Mouse (Mus musculus) midbrain, embryonic 13.5 days (tissue): Measurements from ENCODE around the gene Tekt4. TPM values are rescaled to one million over a fixed set of nuclear protein-coding genes. Genes with fewer than 3 reads are reported as not detected.

ENCODE experiments used
- ATAC-seq: fragments of 200-750 bp; cut with Nextera tagmentation; 2 replicates; pipeline ENCODE4 v1.8.0; 2017; ENCODE audit warnings: mild to moderate bottlenecking, moderate TSS enrichment, moderate library complexity
- H3K27ac ChIP-seq: fragments of 300-500 bp; sonication (generic); 2 replicates; pipeline ENCODE4 v1.5.1; 2015; ENCODE audit warnings: inconsistent platforms, mild to moderate bottlenecking, moderate library complexity
- H3K27me3 ChIP-seq: fragments of 300-500 bp; sonication (generic); 2 replicates; pipeline ENCODE4 v1.6.1; 2015; ENCODE audit warnings: mild to moderate bottlenecking, inconsistent platforms
- H3K36me3 ChIP-seq: fragments of 300-500 bp; sonication (generic); 2 replicates; pipeline ENCODE4 v1.6.1; 2015; ENCODE audit warnings: mild to moderate bottlenecking, inconsistent platforms
- H3K4me1 ChIP-seq: fragments of 300-500 bp; sonication (generic); replicated peaks from 2 replicates; pipeline ENCODE4 v1.6.1; 2015; ENCODE audit warnings: inconsistent platforms
- H3K4me2 ChIP-seq: fragments of 300-500 bp; sonication (generic); replicated peaks from 2 replicates; pipeline ENCODE4 v1.6.1; 2015; ENCODE audit warnings: moderate library complexity, mild to moderate bottlenecking, inconsistent platforms
- H3K4me3 ChIP-seq: fragments of 300-500 bp; sonication (generic); replicated peaks from 2 replicates; pipeline ENCODE4 v1.5.1; 2015; ENCODE audit warnings: mild to moderate bottlenecking, inconsistent platforms
- H3K9ac ChIP-seq: fragments of 300-500 bp; sonication (generic); replicated peaks from 2 replicates; pipeline ENCODE4 v1.6.1; 2015; ENCODE audit warnings: mild to moderate bottlenecking, inconsistent platforms
- H3K9me3 ChIP-seq: fragments of 300-500 bp; sonication (generic); 2 replicates; pipeline ENCODE4 v1.6.1; 2016; ENCODE audit warnings: mild to moderate bottlenecking, inconsistent platforms
- WGBS: fragments of 180-500 bp; shearing (Covaris S2); methylation state at CpG from one replicate; pipeline ENCODE4 v1.1.7; 2015; 5-methylcytosine and 5-hydroxymethylcytosine counted together
- polyA plus RNA-seq: library from polyadenylated mRNA; unstranded; fragments of >200 nt; fragmentation: Nextera tagmentation; extraction: Ambion mirVana; gene quantifications from 2 replicates; pipeline ENCODE4 v1.2.1, GENCODE M21; 2015

Gene Tekt4
- polyA plus RNA-seq, 1 experiment from 2014 or later, result 0.81 TPM

GRCm38 (mm10) chr17:25433617-25434606, 20.5 kb upstream of the Tekt4 start, which contains the start of gene Cacna1h:
TSS of gene Cacna1h (minus strand) at chr17:25433783.
- H3K9ac ChIP-seq, result peak within 1 kb of the TSS; percentile 90
- peak; percentile 91 for ATAC-seq
- peak within 1 kb of the TSS; percentile 82 for H3K27ac ChIP-seq
- WGBS, result under 1% methylated on average over 93 of the region's 103 CpGs
- peak within 1 kb of the TSS; percentile 87 for H3K4me2 ChIP-seq
- no peaks in the 10 kb centered on the region for H3K9me3 ChIP-seq
- peaks cover 44% of the 10 kb centered on the region for H3K4me1 ChIP-seq
- H3K27me3 ChIP-seq, result peaks cover 43% of the 10 kb centered on the region
- H3K36me3 ChIP-seq, result no peaks in the 10 kb centered on the region
- H3K4me3 ChIP-seq, result peak within 1 kb of the TSS; percentile 81

GRCm38 (mm10) chr17:25441417-25441816, 13.0 kb upstream of the Tekt4 start:
- Histone ChIP-seq H3K4me3 (no peak overlapping the region), H3K9me3 (peaks cover 5% of the 10 kb centered on the region; the same call in 1 of the 2 replicates), H3K9ac (no peak overlapping the region), H3K4me1 (0 out of 2 replicates have a peak, but pooled peaks cover 3% of the 10 kb centered on the region), H3K27me3 (peaks cover 2% of the 10 kb centered on the region), H3K27ac (no peak overlapping the region), H3K36me3 (no peaks in the 10 kb centered on the region), H3K4me2 (no peak overlapping the region)
- ATAC-seq, result no peak
- WGBS, result 80% methylated on average over 6 of the region's 6 CpGs

GRCm38 (mm10) chr17:25442889-25443288, 11.5 kb upstream of the Tekt4 start:
- WGBS, result 73% methylated on average over 3 of the region's 3 CpGs
- peaks cover under 1% of the 10 kb centered on the region; the same call in 1 of the 2 replicates for H3K27me3 ChIP-seq
- no peak overlapping the region for H3K9ac ChIP-seq
- no peak for ATAC-seq
- H3K27ac ChIP-seq, result no peak overlapping the region
- no peak overlapping the region for H3K4me3 ChIP-seq
- H3K36me3 ChIP-seq, result no peaks in the 10 kb centered on the region
- no peak overlapping the region for H3K4me2 ChIP-seq
- peaks cover 5% of the 10 kb centered on the region; the same call in 1 of the 2 replicates for H3K9me3 ChIP-seq
- H3K4me1 ChIP-seq, result 0 out of 2 replicates have a peak, but pooled peaks cover 3% of the 10 kb centered on the region

GRCm38 (mm10) chr17:25445074-25445473, 9.3 kb upstream of the Tekt4 start:
- Histone ChIP-seq H3K4me2 (no peak overlapping the region), H3K27ac (no peak overlapping the region), H3K27me3 (no peaks in the 10 kb centered on the region), H3K4me1 (0 out of 2 replicates have a peak, but pooled peaks cover 8% of the 10 kb centered on the region), H3K4me3 (no peak overlapping the region), H3K9me3 (peaks cover 5% of the 10 kb centered on the region; the same call in 1 of the 2 replicates), H3K9ac (no peak overlapping the region), H3K36me3 (no peaks in the 10 kb centered on the region)
- no peak for ATAC-seq
- WGBS, result 66% methylated on average over 4 of the region's 4 CpGs

GRCm38 (mm10) chr17:25445841-25446240, 8.6 kb upstream of the Tekt4 start:
- Histone ChIP-seq H3K4me3 (no peak overlapping the region), H3K27me3 (no peaks in the 10 kb centered on the region), H3K36me3 (no peaks in the 10 kb centered on the region), H3K4me2 (no peak overlapping the region), H3K9me3 (peaks cover 5% of the 10 kb centered on the region; the same call in 1 of the 2 replicates), H3K27ac (no peak overlapping the region), H3K9ac (no peak overlapping the region), H3K4me1 (0 out of 2 replicates have a peak, but pooled peaks cover 8% of the 10 kb centered on the region)
- no peak for ATAC-seq
- WGBS, result 91% methylated on average over 3 of the region's 3 CpGs

- no peak for ATAC-seq
- H3K27me3 ChIP-seq, result no peaks in the 10 kb centered on the region
- no peak overlapping the region for H3K4me3 ChIP-seq
Measured at GRCm38 (mm10) chr17:25447865-25448264, 6.5 kb upstream of the Tekt4 start.

GRCm38 (mm10) chr17:25450329-25450728, 4.1 kb upstream of the Tekt4 start:
- H3K4me3 ChIP-seq, result no peak overlapping the region
- no peaks in the 10 kb centered on the region for H3K36me3 ChIP-seq
- 0 out of 2 replicates have a peak, but pooled peaks cover 5% of the 10 kb centered on the region for H3K4me1 ChIP-seq
- H3K27ac ChIP-seq, result no peak overlapping the region
- H3K9ac ChIP-seq, result no peak overlapping the region
- no peaks in the 10 kb centered on the region for H3K27me3 ChIP-seq
- ATAC-seq, result no peak
- H3K4me2 ChIP-seq, result no peak overlapping the region
- peaks cover 5% of the 10 kb centered on the region; the same call in 1 of the 2 replicates for H3K9me3 ChIP-seq
- 64% methylated on average over 4 of the region's 4 CpGs for WGBS

More at GRCm38 (mm10) chr17:25447865-25448264, 6.5 kb upstream of the Tekt4 start:
- 84% methylated on average over 12 of the region's 12 CpGs for WGBS
- Histone ChIP-seq H3K36me3 (no peaks in the 10 kb centered on the region), H3K4me1 (0 out of 2 replicates have a peak, but pooled peaks cover 8% of the 10 kb centered on the region), H3K4me2 (no peak overlapping the region), H3K9ac (no peak overlapping the region; the same call in 1 of the 2 replicates), H3K27ac (no peak overlapping the region), H3K9me3 (peaks cover 5% of the 10 kb centered on the region; the same call in 1 of the 2 replicates)

GRCm38 (mm10) chr17:25452246-25452965, 2.0 kb upstream of the Tekt4 start:
- Histone ChIP-seq H3K27ac (no peak overlapping the region), H3K4me2 (no peak overlapping the region), H3K36me3 (no peaks in the 10 kb centered on the region), H3K4me1 (peaks cover 15% of the 10 kb centered on the region), H3K9ac (no peak overlapping the region), H3K4me3 (no peak overlapping the region), H3K27me3 (no peaks in the 10 kb centered on the region), H3K9me3 (no peaks in the 10 kb centered on the region)
- 74% methylated on average over 5 of the region's 5 CpGs for WGBS
- no peak for ATAC-seq

GRCm38 (mm10) chr17:25456540-25456939, 2.1 kb downstream of the Tekt4 start:
- Histone ChIP-seq H3K4me2 (0 out of 2 replicates have a peak overlapping the region, but pooled peaks have one; percentile 11), H3K27ac (peak overlapping the region; percentile 2; the same call in 1 of the 2 replicates), H3K9me3 (no peaks in the 10 kb centered on the region), H3K36me3 (no peaks in the 10 kb centered on the region), H3K4me3 (no peak overlapping the region), H3K4me1 (peaks cover 10% of the 10 kb centered on the region), H3K9ac (peak overlapping the region; percentile 53), H3K27me3 (no peaks in the 10 kb centered on the region)
- peak; percentile 60; the same call in 1 of the 2 replicates for ATAC-seq
- WGBS, result 37% methylated on average over 8 of the region's 8 CpGs

GRCm38 (mm10) chr17:25462236-25462875, 7.9 kb downstream of the Tekt4 start:
- Histone ChIP-seq H3K9me3 (no peaks in the 10 kb centered on the region), H3K4me2 (no peak overlapping the region), H3K4me1 (peaks cover 14% of the 10 kb centered on the region), H3K27ac (no peak overlapping the region; the same call in 1 of the 2 replicates), H3K4me3 (no peak overlapping the region), H3K27me3 (no peaks in the 10 kb centered on the region), H3K36me3 (no peaks in the 10 kb centered on the region), H3K9ac (0 out of 2 replicates have a peak overlapping the region, but pooled peaks have one; percentile 12)
- WGBS, result 16% methylated on average over 9 of the region's 9 CpGs
- peak; percentile 83 for ATAC-seq

- Histone ChIP-seq H3K4me3 (no peak overlapping the region), H3K4me2 (no peak overlapping the region), H3K27me3 (no peaks in the 10 kb centered on the region), H3K9me3 (no peaks in the 10 kb centered on the region), H3K27ac (no peak overlapping the region), H3K36me3 (no peaks in the 10 kb centered on the region), H3K9ac (no peak overlapping the region), H3K4me1 (peaks cover 14% of the 10 kb centered on the region)
- WGBS, result 60% methylated on average over 4 of the region's 4 CpGs
- ATAC-seq, result no peak
Measured at GRCm38 (mm10) chr17:25463326-25463945, 9.0 kb downstream of the Tekt4 start.
